Mouse (Mus musculus): Measurements from ENCODE around the gene Prom1.
"Not testable (repeated sequence)": the region's sequence is repeated elsewhere in the genome, so short reads cannot be mapped to it uniquely, and the experiment has no call there.

Gene Prom1

GRCm38 (mm10) chr5:44101231-44102110 lies at the start of gene Prom1:
Gene Prom1, minus strand, starts transcription at chr5:44102032.
- peak in 1 of 2 experiments; percentile 11 for DNase-seq (ENCODE audit: low spot score in 2 of 2)

- DNase-seq (ENCODE audit: low spot score in 2 of 2): no peak
Measured at GRCm38 (mm10) chr5:44147732-44148131, 45.9 kb upstream of the Prom1 start.

- DNase-seq (ENCODE audit: low spot score in 2 of 2): no peak
Measured at GRCm38 (mm10) chr5:44146437-44147332, 44.9 kb upstream of the Prom1 start.

- DNase-seq (ENCODE audit: low spot score in 2 of 2): no peak
Measured at GRCm38 (mm10) chr5:44143467-44144235, 41.8 kb upstream of the Prom1 start.

- DNase-seq (ENCODE audit: low spot score in 2 of 2): no peak
Measured at GRCm38 (mm10) chr5:44127487-44127886, 25.7 kb upstream of the Prom1 start.

- not testable (repeated sequence) for DNase-seq (ENCODE audit: low spot score in 2 of 2)
Measured at GRCm38 (mm10) chr5:44126574-44126973, 24.7 kb upstream of the Prom1 start.

GRCm38 (mm10) chr5:44121390-44121789 lies 19.6 kb upstream of the Prom1 start:
- DNase-seq (ENCODE audit: low spot score in 2 of 2): no peak

- DNase-seq (ENCODE audit: low spot score in 2 of 2): no peak
Measured at GRCm38 (mm10) chr5:44113138-44113537, 11.3 kb upstream of the Prom1 start.

- no peak for DNase-seq (ENCODE audit: low spot score in 2 of 2)
Measured at GRCm38 (mm10) chr5:44109121-44109520, 7.3 kb upstream of the Prom1 start.

- no peak for DNase-seq (ENCODE audit: low spot score in 2 of 2)
Measured at GRCm38 (mm10) chr5:44108125-44108524, 6.3 kb upstream of the Prom1 start.

GRCm38 (mm10) chr5:44105192-44105591 lies 3.4 kb upstream of the Prom1 start:
- DNase-seq (ENCODE audit: low spot score in 2 of 2): no peak

- DNase-seq (ENCODE audit: low spot score in 2 of 2): no peak
Measured at GRCm38 (mm10) chr5:44104686-44105085, 2.9 kb upstream of the Prom1 start.

- no peak for DNase-seq (ENCODE audit: low spot score in 2 of 2)
Measured at GRCm38 (mm10) chr5:44104120-44104519, 2.3 kb upstream of the Prom1 start.

- DNase-seq (ENCODE audit: low spot score in 2 of 2): no peak
Measured at GRCm38 (mm10) chr5:44103121-44103520, 1.3 kb upstream of the Prom1 start.

- peak in 1 of 2 experiments; percentile 23 for DNase-seq (ENCODE audit: low spot score in 2 of 2)
Measured at GRCm38 (mm10) chr5:44100544-44101230, 1.1 kb downstream of the Prom1 start.

GRCm38 (mm10) chr5:44100187-44100543 lies 1.7 kb downstream of the Prom1 start:
- no peak for DNase-seq (ENCODE audit: low spot score in 2 of 2)

- no peak for DNase-seq (ENCODE audit: low spot score in 2 of 2)
Measured at GRCm38 (mm10) chr5:44096996-44097395, 4.8 kb downstream of the Prom1 start.

GRCm38 (mm10) chr5:44096106-44096505 lies 5.7 kb downstream of the Prom1 start:
- no peak for DNase-seq (ENCODE audit: low spot score in 2 of 2)

GRCm38 (mm10) chr5:44095697-44096096 lies 6.1 kb downstream of the Prom1 start:
- no peak for DNase-seq (ENCODE audit: low spot score in 2 of 2)

- no peak for DNase-seq (ENCODE audit: low spot score in 2 of 2)
Measured at GRCm38 (mm10) chr5:44087034-44087433, 14.8 kb downstream of the Prom1 start.

GRCm38 (mm10) chr5:44085871-44086270 lies 16.0 kb downstream of the Prom1 start:
- no peak for DNase-seq (ENCODE audit: low spot score in 2 of 2)

All from frontal cortex, postnatal 10 days (tissue).